Mouse (Mus musculus) urinary bladder, postnatal 25 days (tissue): ENCODE results near the gene Scly.
A peak's percentile ranks its signal among the peaks of the same experiment; 100 is the strongest.

ENCODE experiments used
- DNase-seq: peaks from one replicate; pipeline ENCODE4 v3.0.0; 2022; ENCODE audit warnings: low spot score

Scly gene

GRCm38 (mm10) chr1:91362113-91362512 is 64.0 kb downstream of the Scly start:
- DNase-seq: no peak

GRCm38 (mm10) chr1:91364822-91365644 is 66.9 kb downstream of the Scly start:
- DNase-seq: no peak

- no peak for DNase-seq
Measured at GRCm38 (mm10) chr1:91365816-91366214, 67.7 kb downstream of the Scly start.

GRCm38 (mm10) chr1:91366215-91367108 is 68.3 kb downstream of the Scly start, which contains the start of gene Erfe:
Erfe (plus strand) TSS chr1:91366430.
- peak; percentile 71 for DNase-seq

GRCm38 (mm10) chr1:91367295-91367694 is 69.2 kb downstream of the Scly start:
- DNase-seq: no peak

- no peak for DNase-seq
Measured at GRCm38 (mm10) chr1:91369408-91369807, 71.3 kb downstream of the Scly start.

GRCm38 (mm10) chr1:91370055-91370454 is 71.9 kb downstream of the Scly start:
- no peak for DNase-seq
